Mouse (Mus musculus) hindbrain, embryonic 14.5 days (tissue): ENCODE data around the gene Itgb3. TPM values are rescaled to one million over a fixed set of nuclear protein-coding genes. Genes with fewer than 3 reads are reported as not detected.

Experiments used
- ATAC-seq: fragments of 200-750 bp; cut with Nextera tagmentation; 2 replicates; pipeline ENCODE4 v1.8.0; 2017; ENCODE audit warnings: moderate number of reproducible peaks, mild to moderate bottlenecking, moderate TSS enrichment, moderate library complexity; ENCODE audit not compliant: low FRiP score
- DNase-seq: peaks from one replicate; pipeline ENCODE4 v3.0.0-alpha.2; 2015; ENCODE audit warnings: low spot score
- H3K27ac ChIP-seq: fragments of 300-500 bp; sonication (generic); 2 replicates; pipeline ENCODE4 v1.5.1; 2014; ENCODE audit warnings: mild to moderate bottlenecking, moderate library complexity
- H3K27me3 ChIP-seq: fragments of 300-500 bp; sonication (generic); 2 replicates; pipeline ENCODE4 v1.6.1; 2014; ENCODE audit warnings: mild to moderate bottlenecking, low read length, mixed read lengths; ENCODE audit not compliant: control insufficient read depth, insufficient read depth
- H3K36me3 ChIP-seq: fragments of 300-500 bp; sonication (generic); replicated peaks from 2 replicates; pipeline ENCODE4 v1.6.1; 2014; ENCODE audit not compliant: control insufficient read depth, insufficient read depth
- H3K4me1 ChIP-seq: fragments of 300-500 bp; sonication (generic); replicated peaks from 2 replicates; pipeline ENCODE4 v1.6.1; 2014; ENCODE audit warnings: antibody characterized with exemption, low read length, mixed read lengths; ENCODE audit not compliant: control insufficient read depth, insufficient read depth
- H3K4me2 ChIP-seq: fragments of 300-500 bp; sonication (generic); replicated peaks from 2 replicates; pipeline ENCODE4 v1.6.1; 2014; ENCODE audit warnings: mild to moderate bottlenecking, moderate library complexity
- H3K4me3 ChIP-seq: fragments of 300-500 bp; sonication (generic); replicated peaks from 2 replicates; pipeline ENCODE4 v1.5.1; 2014; ENCODE audit warnings: mild to moderate bottlenecking, low read length
- H3K9ac ChIP-seq: fragments of 300-500 bp; sonication (generic); 2 replicates; pipeline ENCODE4 v1.6.1; 2014
- H3K9me3 ChIP-seq: fragments of 300-500 bp; sonication (generic); 2 replicates; pipeline ENCODE4 v1.6.1; 2016; ENCODE audit warnings: low read length; ENCODE audit not compliant: control insufficient read depth
- WGBS: fragments of 180-500 bp; shearing (Covaris S2); extraction: QIAGEN DNeasy Blood & Tissue Kit; methylation state at CpG from one replicate; pipeline ENCODE4 v1.1.7; 2014; 5-methylcytosine and 5-hydroxymethylcytosine counted together
- polyA plus RNA-seq: library from polyadenylated mRNA; unstranded; fragments of >200 nt; fragmentation: Nextera tagmentation; extraction: Ambion mirVana; gene quantifications from 2 replicates; pipeline ENCODE4 v1.2.1, GENCODE M21; 2014

Gene Itgb3
- polyA plus RNA-seq, 1 experiment from 2014 or later, result 0.43 TPM

GRCm38 (mm10) chr11:104693235-104693634 lies 85.4 kb downstream of the Itgb3 start:
- H3K27me3 ChIP-seq, result no peaks in the 10 kb centered on the region
- H3K4me2 ChIP-seq, result no peak overlapping the region
- DNase-seq, result no peak
- no peaks in the 10 kb centered on the region for H3K4me1 ChIP-seq
- 90% methylated on average over 6 of the region's 6 CpGs for WGBS
- H3K4me3 ChIP-seq, result no peak overlapping the region
- H3K36me3 ChIP-seq, result no peaks in the 10 kb centered on the region
- no peak overlapping the region for H3K27ac ChIP-seq
- H3K9ac ChIP-seq, result no peak overlapping the region
- no peaks in the 10 kb centered on the region for H3K9me3 ChIP-seq
- no peak for ATAC-seq

GRCm38 (mm10) chr11:104704097-104704496 lies 96.3 kb downstream of the Itgb3 start:
- peak; percentile 26 for DNase-seq

DNA sequence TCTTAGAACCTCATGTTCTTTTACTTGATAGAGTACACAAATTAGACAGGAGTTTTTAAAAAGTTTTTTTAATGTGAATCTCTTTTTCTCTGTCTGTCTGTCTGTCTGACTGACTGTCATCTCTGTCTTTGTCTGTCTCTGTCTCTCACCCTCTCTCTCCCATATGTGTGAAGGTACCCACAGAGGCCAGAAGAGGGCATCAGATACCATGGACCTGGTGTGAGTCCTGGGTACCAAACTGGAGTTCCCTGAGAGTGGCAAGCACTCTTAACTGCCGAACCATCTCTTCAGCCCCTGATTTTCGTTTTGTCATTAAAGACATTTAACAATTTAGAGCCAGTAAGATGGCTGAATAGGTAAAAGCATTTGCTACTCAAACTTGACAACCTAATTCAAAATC lies 99.3 kb downstream of the Itgb3 start:
- no peaks in the 10 kb centered on the region for H3K27me3 ChIP-seq
- H3K9ac ChIP-seq, result no peak overlapping the region
- no peaks in the 10 kb centered on the region for H3K9me3 ChIP-seq
- no peak for DNase-seq
- 68% methylated on average over 2 of the region's 2 CpGs for WGBS
- ATAC-seq, result no peak
- H3K4me3 ChIP-seq, result no peak overlapping the region
- no peaks in the 10 kb centered on the region for H3K36me3 ChIP-seq
- no peak overlapping the region for H3K27ac ChIP-seq
- H3K4me2 ChIP-seq, result no peak overlapping the region
- no peaks in the 10 kb centered on the region for H3K4me1 ChIP-seq

More at GRCm38 (mm10) chr11:104704097-104704496, 96.3 kb downstream of the Itgb3 start:
- no peaks in the 10 kb centered on the region for H3K4me1 ChIP-seq
- no peaks in the 10 kb centered on the region for H3K9me3 ChIP-seq
- H3K9ac ChIP-seq, result no peak overlapping the region
- ATAC-seq, result no peak
- peak overlapping the region; percentile 22; the same call in 1 of the 2 replicates for H3K4me2 ChIP-seq
- H3K4me3 ChIP-seq, result no peak overlapping the region
- no peaks in the 10 kb centered on the region for H3K27me3 ChIP-seq
- 63% methylated on average over 15 of the region's 15 CpGs for WGBS
- H3K36me3 ChIP-seq, result no peaks in the 10 kb centered on the region
- H3K27ac ChIP-seq, result no peak overlapping the region

Other genes starting within 250 kb of the Itgb3 start
- 30.7 and 33.8 TPM in 2 replicates for gene Kansl1, start 139.1 kb upstream of the Itgb3 start, polyA plus RNA-seq
- 44.4 and 46.9 TPM in 2 replicates for gene Cdc27, start 57.4 kb upstream of the Itgb3 start, polyA plus RNA-seq
- 2.4 and 3.0 TPM in 2 replicates for gene Myl4, start 57.3 kb upstream of the Itgb3 start, polyA plus RNA-seq
- gene Gm11639, start 77.7 kb downstream of the Itgb3 start, polyA plus RNA-seq, result 0.03 and 0.21 TPM in 2 replicates